Comparison of ENCODE assay signal across 9 mouse cellular contexts in the genomic region with DNA sequence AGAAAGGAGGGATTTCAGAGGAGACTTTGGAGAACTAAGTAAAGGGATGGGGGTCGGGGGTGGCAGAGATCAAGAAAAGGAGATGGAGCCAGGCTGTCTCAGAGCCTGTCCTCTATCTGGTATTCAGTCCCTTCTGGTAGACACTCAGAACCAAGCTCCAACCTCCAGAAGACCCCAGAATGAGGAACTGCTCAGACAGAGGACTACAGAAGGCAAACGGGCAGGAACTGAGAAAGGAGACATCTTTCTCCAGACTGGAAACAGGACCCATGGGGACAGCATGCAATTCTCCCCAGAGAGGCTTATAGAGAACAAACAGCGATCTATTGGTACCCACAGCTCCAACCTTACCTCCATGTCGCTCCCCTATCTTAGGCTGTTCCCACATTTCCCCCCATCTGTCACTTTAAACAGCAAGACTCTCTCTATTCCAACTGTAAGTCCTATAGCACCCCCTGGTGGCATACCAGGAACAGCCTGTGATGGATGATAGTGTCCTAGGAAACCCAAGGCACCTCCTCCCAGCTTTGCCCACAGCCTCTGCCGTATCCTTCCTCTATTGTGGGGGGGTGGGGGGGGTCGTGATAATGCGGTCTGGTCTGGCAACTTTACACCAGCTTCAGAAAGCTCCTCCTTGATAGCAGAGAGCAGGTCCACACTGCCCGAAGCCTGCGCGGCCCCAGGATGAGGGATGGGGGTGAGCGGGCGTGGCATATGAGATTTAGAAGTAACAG. TPM values are rescaled to one million over a fixed set of nuclear protein-coding genes. Genes with fewer than 3 reads are reported as not detected.
A peak's percentile ranks its signal among the peaks of the same experiment; 100 is the strongest.
DNase-seq lines count a peak whose midpoint lies in the region; ATAC-seq and TF ChIP-seq lines count a peak whose summit lies in the region.
"Had no signal": no experiment of that assay in that cellular context is flagged by ENCODE, and none has a peak within 500 bp of the region (broad histone marks: within the 10 kb centered on the region; RNA-seq: fewer than 3 reads in every experiment).

No protein-coding gene starts in this region.

- peaks cover 32% of the 10 kb centered on the region for H3K4me1 ChIP-seq in G1E (ENCODE audit: insufficient read depth, low read depth, low read length)
- no peaks in the 10 kb centered on the region for H3K4me1 ChIP-seq in forebrain, embryonic 13.5 days
- H3K4me1 ChIP-seq in heart, postnatal 0 days (ENCODE audit: control insufficient read depth, insufficient read depth) = no peaks in the 10 kb centered on the region

- H3K4me3 ChIP-seq in G1E (ENCODE audit: low read depth, low read length) = no peak overlapping the region
- H3K4me3 ChIP-seq in forebrain, embryonic 13.5 days = no peak overlapping the region
- H3K4me3 ChIP-seq in heart, postnatal 0 days (ENCODE audit: low read depth, low read length) = no peak overlapping the region
- H3K4me3 ChIP-seq: liver, embryonic 15.5 days had no signal

- no peaks in the 10 kb centered on the region for H3K36me3 ChIP-seq in G1E (replicated peaks)
- no peaks in the 10 kb centered on the region for H3K36me3 ChIP-seq in forebrain, embryonic 13.5 days (ENCODE audit: poor library complexity, severe bottlenecking)
- H3K36me3 ChIP-seq in heart, postnatal 0 days (replicated peaks; ENCODE audit: control insufficient read depth, insufficient read depth, low read length) = no peaks in the 10 kb centered on the region
- H3K36me3 ChIP-seq: liver, embryonic 15.5 days had no signal

- TF ChIP-seq EP300 in heart, postnatal 0 days (IDR thresholded peaks at IDR 0.05; ENCODE audit: low read depth) = no peak

- H3K27ac ChIP-seq in forebrain, embryonic 13.5 days = no peak overlapping the region
- no peak overlapping the region for H3K27ac ChIP-seq in heart, postnatal 0 days (ENCODE audit: low read depth)
- H3K27ac ChIP-seq: liver, embryonic 15.5 days had no signal

- TF ChIP-seq CTCF in G1E (IDR thresholded peaks at IDR 0.05; ENCODE audit: low read depth, low read length) = peak; percentile 65; the same call in 1 of the 2 replicates
- peak; percentile 93 for TF ChIP-seq CTCF in heart, postnatal 0 days (IDR thresholded peaks at IDR 0.05; ENCODE audit: low read depth)

- no peaks in the 10 kb centered on the region for H3K9me3 ChIP-seq in G1E (replicated peaks)
- H3K9me3 ChIP-seq in forebrain, embryonic 13.5 days (replicated peaks) = no peaks in the 10 kb centered on the region
- H3K9me3 ChIP-seq in heart, postnatal 0 days (replicated peaks; ENCODE audit: control insufficient read depth, low read length) = no peaks in the 10 kb centered on the region
- H3K9me3 ChIP-seq: liver, embryonic 15.5 days had no signal

- H3K4me2 ChIP-seq in forebrain, embryonic 13.5 days = peak overlapping the region; percentile 27; the same call in 1 of the 2 replicates
- no peak overlapping the region for H3K4me2 ChIP-seq in heart, postnatal 0 days (ENCODE audit: low read depth, low read length)
- H3K4me2 ChIP-seq: liver, embryonic 15.5 days had no signal

- DNase-seq in G1E (ENCODE audit: low spot score) = peak; percentile 72
- peak; percentile 89 for DNase-seq in c-Kit-positive CD71-positive TER-119-positive erythroid progenitor cells, embryonic 14.5 days (ENCODE audit: low spot score)
- DNase-seq in heart, postnatal 0 days (ENCODE audit: low spot score) = peak; percentile 90
- DNase-seq in large intestine, adult 2 months (ENCODE audit: low read depth, low spot score) = peak; percentile 70
- peak; percentile 36 to 71 for DNase-seq in lung, adult 18-20 months
- DNase-seq in ovary, postnatal 10 days (ENCODE audit: low spot score) = peak; percentile 58
- peak; percentile 32 to 85 for DNase-seq in thymus, postnatal 10 days (ENCODE audit: low spot score in 2 of 2)

- peaks cover 39% of the 10 kb centered on the region for H3K27me3 ChIP-seq in G1E (ENCODE audit: insufficient read depth, low read length)
- H3K27me3 ChIP-seq in forebrain, embryonic 13.5 days = peaks cover 19% of the 10 kb centered on the region
- peaks cover 23% of the 10 kb centered on the region for H3K27me3 ChIP-seq in heart, postnatal 0 days (ENCODE audit: control insufficient read depth, insufficient read depth, low read length)

- 46% methylated on average over 12 of the region's 12 CpGs for WGBS in forebrain, embryonic 13.5 days
- 41% methylated on average over 12 of the region's 12 CpGs for WGBS in heart, postnatal 0 days
- WGBS in large intestine, adult 2 months = 42% methylated on average over 12 of the region's 12 CpGs

- H3K9ac ChIP-seq in forebrain, embryonic 13.5 days = no peak overlapping the region
- no peak overlapping the region for H3K9ac ChIP-seq in heart, postnatal 0 days (replicated peaks; ENCODE audit: low read depth, low read length)
- H3K9ac ChIP-seq: liver, embryonic 15.5 days had no signal

- no peak for ATAC-seq in G1E (ENCODE audit: extremely low read depth, insufficient number of reproducible peaks, low FRiP score, poor library complexity, severe bottlenecking)
- peak; percentile 83 for ATAC-seq in forebrain, embryonic 13.5 days
- peak; percentile 57; the same call in 1 of the 2 replicates for ATAC-seq in heart, postnatal 0 days (ENCODE audit: insufficient read depth, low read depth)

RNA-seq across cellular contexts. Expression of a gene that starts 25.7 kb away (rescaled TPM):
- total RNA-seq in G1E (2014; fragmentation: Nextera tagmentation) (not detected in 2 replicates), G1E (2017) (under 0.01 and 0.05 TPM in 2 replicates)
- polyA plus RNA-seq in G1E (2012) = not detected in 2 replicates
- not detected in 2 replicates for polyA plus RNA-seq in forebrain, embryonic 13.5 days (2015; fragmentation: Nextera tagmentation; extraction: Ambion mirVana)
- total RNA-seq in heart, postnatal 0 days (2014; rRNA removed; ENCODE audit: low replicate concordance) = 0.58 TPM in 1 of 2 replicates, not detected in the other
- polyA plus RNA-seq in heart, postnatal 0 days (2015; fragmentation: Nextera tagmentation; extraction: Ambion mirVana) = 0.05 TPM in 2 replicates
- polyA plus RNA-seq in large intestine, adult 2 months (2012; rRNA removed) = 15.1 and 19.9 TPM in 2 replicates
- polyA plus RNA-seq: liver, embryonic 15.5 days had no signal

Comparison
In these comparisons a context has a peak if more than half of its experiments do, and no peak if none do; other contexts are left out.
1. RNA of a gene that starts 25.7 kb away (polyA plus RNA-seq): 15.1 to 19.9 TPM in large intestine, adult 2 months; 0.05 TPM in heart, postnatal 0 days, not detected in forebrain, embryonic 13.5 days and not detected in G1E; every median in the first group is over 10 times any median in the second.
2. Peak in every context shown above with its lines, with median percentiles within 50 percentile points of each other: DNase-seq.